In genomic region chr13:52067048-52067447, GRCm38 (mm10) we compare ENCODE assay signal across 26 mouse cellular contexts.
DNase-seq lines count a peak whose midpoint lies in the region; ATAC-seq lines count a peak whose summit lies in the region.
"Had no signal": no experiment of that assay in that cellular context is flagged by ENCODE, and none has a peak within 500 bp of the region (broad histone marks: within the 10 kb centered on the region; RNA-seq: fewer than 3 reads in every experiment).

No protein-coding gene starts in this region.

- H3K9ac ChIP-seq in embryonic facial prominence, embryonic 14.5 days (ENCODE audit: low read depth, low read length) = no peak overlapping the region
- H3K9ac ChIP-seq in heart, embryonic 15.5 days = no peak overlapping the region
- no peak overlapping the region for H3K9ac ChIP-seq in lung, embryonic 15.5 days
- H3K9ac ChIP-seq: embryonic facial prominence, embryonic 12.5 days; forebrain, embryonic 12.5 days; hindbrain, embryonic 14.5 days; limb, embryonic 15.5 days; liver, embryonic 15.5 days; neural tube, embryonic 15.5 days had no signal

- no peaks in the 10 kb centered on the region for H3K36me3 ChIP-seq in embryonic facial prominence, embryonic 14.5 days (ENCODE audit: control insufficient read depth, insufficient read depth, low read length)
- no peaks in the 10 kb centered on the region for H3K36me3 ChIP-seq in embryonic facial prominence, embryonic 10.5 days (replicated peaks)
- no peaks in the 10 kb centered on the region for H3K36me3 ChIP-seq in heart, embryonic 15.5 days
- no peaks in the 10 kb centered on the region for H3K36me3 ChIP-seq in lung, embryonic 15.5 days
- H3K36me3 ChIP-seq: embryonic facial prominence, embryonic 12.5 days; forebrain, embryonic 12.5 days; limb, embryonic 15.5 days; liver, embryonic 15.5 days; midbrain, embryonic 10.5 days; neural tube, embryonic 15.5 days had no signal

- H3K27ac ChIP-seq in embryonic facial prominence, embryonic 14.5 days (replicated peaks; ENCODE audit: low read depth, low read length) = no peak overlapping the region
- no peak overlapping the region for H3K27ac ChIP-seq in embryonic facial prominence, embryonic 10.5 days (replicated peaks)
- peak overlapping the region; percentile 38 for H3K27ac ChIP-seq in heart, embryonic 15.5 days
- peak overlapping the region; percentile 54; the same call in 1 of the 2 replicates for H3K27ac ChIP-seq in lung, embryonic 15.5 days
- H3K27ac ChIP-seq: embryonic facial prominence, embryonic 12.5 days; forebrain, embryonic 12.5 days; hindbrain, embryonic 14.5 days; liver, embryonic 15.5 days; midbrain, embryonic 10.5 days; neural tube, embryonic 15.5 days had no signal

- no peak for ATAC-seq in embryonic facial prominence, embryonic 14.5 days (ENCODE audit: low read depth)
- ATAC-seq in heart, embryonic 15.5 days (replicated peaks; ENCODE audit: insufficient number of reproducible peaks, insufficient read depth, low FRiP score, low read depth) = peak; percentile 34; the same call in 1 of the 2 replicates
- no peak for ATAC-seq in lung, embryonic 15.5 days (ENCODE audit: borderline replicate concordance, extremely low read depth, low FRiP score, low TSS enrichment)
- ATAC-seq: inflammation-experienced regulatory T-cells, adult 6 months had no signal

- DNase-seq in embryonic facial prominence, embryonic 14.5 days (ENCODE audit: low spot score) = peak; percentile 28
- DNase-seq in embryonic facial prominence, embryonic 10.5 days (ENCODE audit: low spot score) = no peak
- DNase-seq in heart, adult 9 months (ENCODE audit: low spot score in 2 of 2) = no peak
- DNase-seq in lung, postnatal 10 days = no peak
- peak; percentile 7 for DNase-seq in thymus, postnatal 4 days
- DNase-seq in thymus, adult 18-20 months = no peak
- DNase-seq: adrenal gland, postnatal 10 days; cerebellum, adult 18-20 months; cerebellum, postnatal 14 days; heart, postnatal 36 days; kidney, adult 18-20 months; kidney, postnatal 4 days; right cerebral cortex, adult 18-20 months; right cerebral cortex, postnatal 4 days; thymus, adult 2 months had no signal

- no peak overlapping the region for H3K4me3 ChIP-seq in embryonic facial prominence, embryonic 14.5 days (ENCODE audit: low read depth, low read length)
- no peak overlapping the region for H3K4me3 ChIP-seq in embryonic facial prominence, embryonic 10.5 days
- no peak overlapping the region for H3K4me3 ChIP-seq in heart, embryonic 15.5 days
- H3K4me3 ChIP-seq in lung, embryonic 15.5 days = no peak overlapping the region
- H3K4me3 ChIP-seq: embryonic facial prominence, embryonic 12.5 days; erythroblast, embryonic 14.5 days; forebrain, embryonic 12.5 days; limb, embryonic 15.5 days; liver, embryonic 15.5 days; midbrain, embryonic 10.5 days; neural tube, embryonic 15.5 days had no signal

- 61% methylated on average over 4 of the region's 4 CpGs for WGBS in embryonic facial prominence, embryonic 14.5 days
- 74% methylated on average over 4 of the region's 4 CpGs for WGBS in embryonic facial prominence, embryonic 10.5 days
- 30% methylated on average over 4 of the region's 4 CpGs for WGBS in heart, embryonic 15.5 days
- 33% methylated on average over 4 of the region's 4 CpGs for WGBS in lung, embryonic 15.5 days

- no peaks in the 10 kb centered on the region for H3K27me3 ChIP-seq in embryonic facial prominence, embryonic 14.5 days (replicated peaks; ENCODE audit: control insufficient read depth, insufficient read depth, low read length)
- H3K27me3 ChIP-seq in embryonic facial prominence, embryonic 10.5 days (replicated peaks; ENCODE audit: low read depth, poor library complexity, severe bottlenecking) = no peaks in the 10 kb centered on the region
- no peaks in the 10 kb centered on the region for H3K27me3 ChIP-seq in heart, embryonic 15.5 days
- no peaks in the 10 kb centered on the region for H3K27me3 ChIP-seq in lung, embryonic 15.5 days
- H3K27me3 ChIP-seq: embryonic facial prominence, embryonic 12.5 days; forebrain, embryonic 12.5 days; limb, embryonic 15.5 days; liver, embryonic 15.5 days; neural tube, embryonic 15.5 days had no signal

- peaks cover 3% of the 10 kb centered on the region; the same call in 1 of the 2 replicates for H3K4me1 ChIP-seq in embryonic facial prominence, embryonic 14.5 days (ENCODE audit: control insufficient read depth, insufficient read depth, low read length)
- H3K4me1 ChIP-seq in embryonic facial prominence, embryonic 10.5 days = peaks cover 47% of the 10 kb centered on the region
- H3K4me1 ChIP-seq in heart, embryonic 15.5 days (replicated peaks) = peaks cover 27% of the 10 kb centered on the region
- H3K4me1 ChIP-seq in lung, embryonic 15.5 days = peaks cover 30% of the 10 kb centered on the region
- H3K4me1 ChIP-seq: forebrain, embryonic 12.5 days; neural tube, embryonic 15.5 days had no signal

- no peaks in the 10 kb centered on the region for H3K9me3 ChIP-seq in embryonic facial prominence, embryonic 14.5 days (ENCODE audit: control insufficient read depth, low read length)
- H3K9me3 ChIP-seq in embryonic facial prominence, embryonic 10.5 days = no peaks in the 10 kb centered on the region
- no peaks in the 10 kb centered on the region for H3K9me3 ChIP-seq in heart, embryonic 15.5 days (replicated peaks)
- no peaks in the 10 kb centered on the region for H3K9me3 ChIP-seq in lung, embryonic 15.5 days
- H3K9me3 ChIP-seq: embryonic facial prominence, embryonic 12.5 days; forebrain, embryonic 12.5 days; limb, embryonic 15.5 days; liver, embryonic 15.5 days; midbrain, embryonic 10.5 days; neural tube, embryonic 15.5 days had no signal

- H3K4me2 ChIP-seq in embryonic facial prominence, embryonic 14.5 days (ENCODE audit: low read depth, low read length) = no peak overlapping the region
- H3K4me2 ChIP-seq in heart, embryonic 15.5 days = no peak overlapping the region
- no peak overlapping the region for H3K4me2 ChIP-seq in lung, embryonic 15.5 days
- H3K4me2 ChIP-seq: embryonic facial prominence, embryonic 12.5 days; forebrain, embryonic 12.5 days; hindbrain, embryonic 14.5 days; limb, embryonic 15.5 days; liver, embryonic 15.5 days; neural tube, embryonic 15.5 days had no signal

Comparison
In these comparisons a context has a peak if more than half of its experiments do, and no peak if none do; other contexts are left out.
1. DNase-seq: peak in embryonic facial prominence, embryonic 14.5 days (single experiment) and thymus, postnatal 4 days (single experiment); none in embryonic facial prominence, embryonic 10.5 days (single experiment), heart, adult 9 months (0 of 2), lung, postnatal 10 days (single experiment) and thymus, adult 18-20 months (0 of 2).
2. H3K27ac ChIP-seq: peak in heart, embryonic 15.5 days (single experiment) and lung, embryonic 15.5 days (single experiment); none in embryonic facial prominence, embryonic 14.5 days (single experiment) and embryonic facial prominence, embryonic 10.5 days (single experiment).